Mouse (Mus musculus) hematopoietic stem cell, adult 5-6 weeks (primary cell): ENCODE data around the gene Tsc22d4. TPM values are rescaled to one million over a fixed set of nuclear protein-coding genes. Genes with fewer than 3 reads are reported as not detected.

Source experiments
- total RNA-seq: library from RNA; stranded (forward); fragments of 172-1452, 232-1000 nt; gene quantifications from 2 replicates; pipeline ENCODE4 v1.2.3, GENCODE M21; 2017

Gene Tsc22d4
- total RNA-seq, 1 experiment from 2014 or later = 67.7 TPM

Other genes starting within 250 kb of the Tsc22d4 start
- 22.0 and 22.1 TPM in 2 replicates for gene Pop7, start 243.2 kb upstream of the Tsc22d4 start, total RNA-seq
- gene Gigyf1, start 227.2 kb upstream of the Tsc22d4 start, total RNA-seq = 13.4 and 16.3 TPM in 2 replicates
- not detected in 2 replicates for gene Epo, start 212.5 kb upstream of the Tsc22d4 start, total RNA-seq
- 147 and 171 TPM in 2 replicates for gene Gnb2, start 212.2 kb upstream of the Tsc22d4 start, total RNA-seq
- not detected in 2 replicates for gene Actl6b, start 192.2 kb upstream of the Tsc22d4 start, total RNA-seq
- 39.0 and 50.7 TPM in 2 replicates for gene Tfr2, start 175.9 kb upstream of the Tsc22d4 start, total RNA-seq
- gene Mospd3, start 144.7 kb upstream of the Tsc22d4 start, total RNA-seq = 8.3 and 10.3 TPM in 2 replicates
- not detected in 2 replicates for gene Pcolce, start 131.9 kb upstream of the Tsc22d4 start, total RNA-seq
- gene Fbxo24, start 116.7 kb upstream of the Tsc22d4 start, total RNA-seq = not detected in 2 replicates
- gene Lrch4, start 116.6 kb upstream of the Tsc22d4 start, total RNA-seq = 26.4 and 43.3 TPM in 2 replicates
- 4.0 and 6.4 TPM in 2 replicates for gene Gm20605, start 116.6 kb upstream of the Tsc22d4 start, total RNA-seq
- 8.6 and 12.9 TPM in 2 replicates for gene Sap25, start 104.4 kb upstream of the Tsc22d4 start, total RNA-seq
- gene Irs3, start 100.0 kb upstream of the Tsc22d4 start, total RNA-seq = not detected in 2 replicates
- gene Agfg2, start 61.0 kb upstream of the Tsc22d4 start, total RNA-seq = 8.4 and 11.0 TPM in 2 replicates
- 0.05 and 0.25 TPM in 2 replicates for gene Nyap1, start 4.1 kb upstream of the Tsc22d4 start, total RNA-seq
- 15.3 and 61.5 TPM in 2 replicates for gene Ppp1r35, start 33.1 kb downstream of the Tsc22d4 start, total RNA-seq
- gene Mepce, start 41.9 kb downstream of the Tsc22d4 start, total RNA-seq = 30.4 and 31.8 TPM in 2 replicates
- gene Zcwpw1, start 42.1 kb downstream of the Tsc22d4 start, total RNA-seq = 21.3 and 27.6 TPM in 2 replicates
- 17.7 and 22.2 TPM in 2 replicates for gene Pilra, start 90.6 kb downstream of the Tsc22d4 start, total RNA-seq
- gene Pilrb1, start 112.4 kb downstream of the Tsc22d4 start, total RNA-seq = 6.0 and 12.3 TPM in 2 replicates
- 3.7 and 17.8 TPM in 2 replicates for gene Pilrb2, start 126.1 kb downstream of the Tsc22d4 start, total RNA-seq
- not detected in 2 replicates for gene Cyp3a13, start 175.9 kb downstream of the Tsc22d4 start, total RNA-seq
- gene Gjc3, start 217.4 kb downstream of the Tsc22d4 start, total RNA-seq = not detected in 2 replicates
- gene Azgp1, start 235.8 kb downstream of the Tsc22d4 start, total RNA-seq = not detected in 2 replicates